Mouse (Mus musculus): ENCODE measurements around the gene Tmem56.

DNA sequence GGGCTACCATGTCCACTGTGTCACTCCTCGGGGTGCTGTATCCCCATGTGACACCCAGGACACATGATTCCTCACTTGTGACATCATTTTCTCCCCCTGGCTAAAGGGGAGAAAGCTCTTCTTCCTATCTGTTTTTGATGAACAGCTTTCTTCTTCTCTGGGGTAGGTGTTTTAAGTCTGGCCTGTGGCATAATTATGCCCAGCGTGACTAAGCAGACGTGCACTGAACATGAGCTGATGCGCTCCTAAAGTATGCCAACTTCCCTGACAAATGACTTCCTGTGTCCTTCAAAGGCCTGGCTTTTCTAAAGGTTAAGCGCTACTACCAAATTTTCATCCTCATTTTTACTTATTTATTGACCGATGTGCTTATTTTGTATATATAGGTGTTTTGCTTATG lies 65.9 kb downstream of the Tmem56 start:
- TF ChIP-seq CTCF (IDR thresholded peaks at IDR 0.05; ENCODE audit: low read depth) (no peak), EP300 (IDR thresholded peaks at IDR 0.05; ENCODE audit: low read depth) (no peak)

All from liver, postnatal 0 days (tissue).